Mouse (Mus musculus): ENCODE data around the gene Cpsf3. TPM values are rescaled to one million over a fixed set of nuclear protein-coding genes. Genes with fewer than 3 reads are reported as not detected.

Gene Cpsf3
- polyA plus RNA-seq (2014; fragmentation: Illumina TruSeq; extraction: RNeasy Lipid Tissue Mini Kit (QIAGEN cat#74804); ENCODE audit: low read depth, low replicate concordance) = 45.7 TPM

GRCm38 (mm10) chr12:21284761-21285441, at the start of gene Cpsf3:
Gene Cpsf3 (plus strand): TSS chr12:21285391.

GRCm38 (mm10) chr12:21286243-21286622, 1.0 kb downstream of the Cpsf3 start, which contains the start of gene Itgb1bp1:
Gene Itgb1bp1 (minus strand): TSS chr12:21286284.

GRCm38 (mm10) chr12:21315923-21316868, 31.0 kb downstream of the Cpsf3 start, which contains the start of gene Iah1:
Gene Iah1 (plus strand): TSS chr12:21316389.

Other genes starting within 250 kb of the Cpsf3 start
- gene Itgb1bp1, start 893 bp downstream of the Cpsf3 start, polyA plus RNA-seq (2014; fragmentation: Illumina TruSeq; extraction: RNeasy Lipid Tissue Mini Kit (QIAGEN cat#74804); ENCODE audit: low read depth, low replicate concordance) = 160 TPM
- 8.3 TPM for gene Iah1, start 31.0 kb downstream of the Cpsf3 start, polyA plus RNA-seq (2014; fragmentation: Illumina TruSeq; extraction: RNeasy Lipid Tissue Mini Kit (QIAGEN cat#74804); ENCODE audit: low read depth, low replicate concordance)
- gene Adam17, start 88.2 kb downstream of the Cpsf3 start, polyA plus RNA-seq (2014; fragmentation: Illumina TruSeq; extraction: RNeasy Lipid Tissue Mini Kit (QIAGEN cat#74804); ENCODE audit: low read depth, low replicate concordance) = 25.7 TPM
- gene Ywhaq, start 132.2 kb downstream of the Cpsf3 start, polyA plus RNA-seq (2014; fragmentation: Illumina TruSeq; extraction: RNeasy Lipid Tissue Mini Kit (QIAGEN cat#74804); ENCODE audit: low read depth, low replicate concordance) = 372 TPM